Mouse (Mus musculus): ENCODE measurements around the gene Pld3.

Gene Pld3

DNA sequence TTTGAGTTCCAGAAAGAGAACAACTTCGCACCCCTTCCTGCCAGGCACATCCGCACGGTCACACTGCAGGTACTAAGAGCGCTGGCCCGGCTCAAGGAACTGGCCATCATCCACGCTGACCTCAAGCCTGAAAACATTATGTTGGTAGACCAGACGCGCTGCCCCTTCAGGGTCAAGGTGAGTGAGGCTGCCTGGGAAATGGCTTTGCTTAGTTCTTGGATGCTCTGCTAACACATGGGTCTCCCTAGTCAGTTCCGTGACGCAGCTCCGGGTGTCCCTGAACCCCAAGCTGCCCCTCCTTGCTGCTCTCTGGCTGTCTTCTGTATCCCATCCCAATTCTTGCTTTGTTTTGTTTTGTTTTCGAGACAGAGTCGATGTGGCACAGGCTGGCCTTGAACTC is 29.2 kb downstream of the Pld3 start:
- no peak for DNase-seq (ENCODE audit: low spot score)

- no peak for DNase-seq (ENCODE audit: low spot score)
These were observed 30.1 kb downstream of the Pld3 start, which contains the start of gene Hipk4 for GRCm38 (mm10) chr7:27522967-27523366. Gene Hipk4, plus strand, starts transcription at chr7:27523267.

DNA sequence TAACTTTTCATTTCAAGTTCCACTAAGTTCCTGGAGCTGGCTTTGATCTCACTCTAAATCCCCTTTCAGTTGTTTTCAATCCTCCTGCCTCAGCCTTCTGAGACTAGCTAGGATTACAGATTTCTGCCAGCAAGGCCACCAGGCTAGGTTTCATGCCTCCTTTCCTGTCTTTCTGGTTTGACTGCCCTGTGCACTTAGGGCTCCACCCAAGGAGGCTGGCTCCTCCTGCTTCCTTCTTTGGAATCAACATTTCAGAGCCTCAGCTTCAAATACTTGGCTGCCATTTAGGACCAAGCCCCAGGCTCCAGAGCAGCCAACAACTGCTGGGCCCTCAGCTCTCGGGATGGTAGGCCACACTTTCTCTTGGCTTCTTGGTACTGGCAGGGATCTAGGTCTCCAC is 32.4 kb downstream of the Pld3 start:
- DNase-seq (ENCODE audit: low spot score), result no peak

DNA sequence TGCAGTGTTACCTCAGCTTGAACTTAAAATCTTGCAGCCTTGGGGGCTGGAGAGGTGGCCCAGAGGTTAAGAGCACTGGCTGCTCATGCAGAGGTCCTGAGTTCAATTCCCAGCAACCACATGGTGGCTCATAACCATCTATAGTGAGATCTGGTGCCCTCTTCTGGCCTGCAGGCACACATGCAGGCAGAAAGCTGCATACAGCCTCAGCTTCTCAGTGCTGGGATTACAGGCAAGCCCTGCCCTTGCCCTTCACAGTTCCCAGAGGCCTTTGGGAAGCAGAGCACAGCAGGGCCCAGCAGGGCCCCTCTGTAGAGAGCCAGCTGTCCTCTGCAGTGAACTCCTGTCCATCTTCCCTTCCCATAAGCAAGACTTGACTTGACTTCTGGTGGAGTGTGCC is 32.9 kb downstream of the Pld3 start:
- no peak for DNase-seq (ENCODE audit: low spot score)

GRCm38 (mm10) chr7:27518314-27518713 is 34.7 kb downstream of the Pld3 start:
- DNase-seq (ENCODE audit: low spot score), result no peak

- DNase-seq (ENCODE audit: low spot score), result no peak
These were observed 38.1 kb downstream of the Pld3 start for GRCm38 (mm10) chr7:27514961-27515360.

GRCm38 (mm10) chr7:27510809-27511208 is 42.2 kb downstream of the Pld3 start:
- DNase-seq (ENCODE audit: low spot score), result no peak

- DNase-seq (ENCODE audit: low spot score), result peak; percentile 63
These were observed 44.4 kb downstream of the Pld3 start for GRCm38 (mm10) chr7:27508648-27509005.

DNA sequence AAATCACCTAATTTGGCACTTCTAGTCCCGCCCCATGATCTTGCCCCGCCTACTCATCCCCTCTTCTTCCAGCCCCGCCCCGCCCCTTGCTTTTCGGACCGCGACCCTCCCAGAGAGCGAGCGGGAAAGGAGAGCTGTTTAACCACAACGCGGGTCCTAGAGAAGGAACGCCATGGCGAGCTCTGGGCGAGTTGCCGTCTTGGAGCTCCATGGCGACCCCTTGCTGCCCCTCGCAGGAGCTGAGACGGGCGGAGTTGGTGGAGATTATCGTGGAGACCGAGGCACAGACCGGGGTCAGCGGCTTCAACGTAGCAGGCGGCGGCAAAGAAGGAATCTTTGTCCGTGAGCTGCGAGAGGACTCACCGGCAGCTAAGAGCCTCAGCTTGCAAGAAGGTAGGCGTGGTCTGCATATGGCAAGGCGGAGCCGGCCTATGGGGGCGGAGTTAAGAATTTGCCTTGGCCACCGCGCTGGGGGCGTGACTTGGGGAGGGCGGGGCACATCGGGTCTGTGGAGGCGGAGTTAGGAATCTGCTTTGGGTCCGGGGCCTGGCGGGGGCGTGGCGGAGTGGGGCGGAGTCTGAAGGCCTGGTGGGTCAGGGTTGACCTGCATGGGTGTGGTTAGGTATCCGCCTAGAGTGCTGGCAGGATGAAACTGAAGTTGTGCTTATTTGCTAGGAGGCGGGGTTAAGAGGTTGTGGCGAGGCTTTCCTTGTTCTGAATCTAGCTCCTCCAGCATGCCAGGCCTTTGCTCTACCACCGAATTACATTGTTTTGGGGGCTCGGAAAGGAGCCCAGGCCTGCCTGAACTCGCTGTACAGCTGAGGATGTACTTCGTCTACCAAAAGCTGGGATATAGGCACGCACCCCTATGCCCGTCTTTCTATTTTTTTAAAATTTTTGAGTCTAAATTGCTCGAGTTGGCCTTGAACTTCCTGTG is 45.0 kb downstream of the Pld3 start:
- DNase-seq (ENCODE audit: low spot score), result peak; percentile 97

DNA sequence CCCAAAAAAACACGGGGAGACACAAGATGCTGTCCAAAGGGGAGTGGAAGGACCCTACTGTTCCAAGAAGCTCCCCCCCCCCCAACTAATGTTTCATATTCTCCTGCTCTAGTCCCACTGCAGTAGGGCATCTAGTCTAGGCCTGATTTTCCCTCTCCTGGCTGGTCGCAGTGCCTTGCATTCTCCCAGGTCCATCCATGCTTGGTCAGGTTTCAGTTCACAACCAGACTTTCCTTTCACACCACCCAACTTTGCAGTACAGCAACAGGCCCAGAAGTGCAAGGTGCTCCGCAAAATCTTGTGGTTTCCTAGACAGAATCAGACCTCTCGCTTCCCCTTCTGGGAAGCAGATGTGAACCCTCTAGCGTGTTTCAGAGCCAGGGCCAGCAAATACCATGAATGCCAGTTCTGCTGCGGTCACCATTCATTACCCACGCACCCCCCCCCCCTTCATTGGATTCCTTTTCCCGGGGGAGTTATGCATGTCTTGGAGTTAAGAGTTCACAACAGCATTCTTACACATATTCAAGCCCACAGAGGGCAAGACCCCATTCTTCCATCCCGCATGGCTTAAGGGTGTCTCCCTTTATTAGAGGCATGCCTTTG is 46.1 kb downstream of the Pld3 start:
- DNase-seq (ENCODE audit: low spot score), result no peak

DNA sequence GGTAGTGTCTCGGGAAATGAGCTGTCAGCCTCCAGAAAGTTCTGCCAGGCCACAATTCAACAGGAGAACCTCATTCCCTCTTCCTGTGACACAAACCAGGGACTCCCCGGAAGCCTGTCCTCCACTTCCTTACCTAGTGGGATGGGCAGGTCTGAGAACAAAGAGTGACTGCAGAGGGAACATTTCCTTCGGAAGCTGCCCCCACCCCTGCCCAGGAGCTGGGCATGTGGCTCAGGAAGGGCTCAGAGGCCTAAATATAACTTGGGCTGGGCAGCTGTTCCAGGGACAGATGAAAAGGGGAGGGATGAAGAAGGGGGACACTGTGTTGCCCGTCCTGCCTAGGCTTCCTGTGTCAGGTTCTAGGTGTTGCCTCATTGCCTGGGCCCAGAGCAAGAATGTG is 51.4 kb downstream of the Pld3 start:
- DNase-seq (ENCODE audit: low spot score), result no peak

DNA sequence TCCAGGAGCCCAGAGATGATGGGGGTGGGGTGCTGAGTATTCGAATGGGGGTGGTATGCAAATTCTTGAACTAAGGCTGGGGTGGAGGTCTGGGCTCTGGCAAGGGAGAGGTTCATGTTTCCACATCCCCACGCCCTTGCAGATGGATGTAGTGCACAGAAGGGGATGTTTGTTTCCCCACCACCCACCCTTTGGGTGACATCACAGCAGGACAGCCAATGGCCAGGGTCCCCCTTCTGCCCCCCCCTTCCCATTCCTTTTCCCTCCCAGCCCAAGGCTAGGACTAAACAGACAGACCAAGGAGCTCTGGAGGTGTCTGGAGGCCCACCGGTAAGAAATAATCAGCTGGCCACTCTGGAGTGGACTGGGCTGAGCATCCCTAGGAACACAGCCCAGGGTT is 54.0 kb downstream of the Pld3 start, which contains the start of gene Prx:
Prx (plus strand) TSS at position 289 of the 400 bp plus-strand sequence.
- DNase-seq (ENCODE audit: low spot score), result no peak

DNA sequence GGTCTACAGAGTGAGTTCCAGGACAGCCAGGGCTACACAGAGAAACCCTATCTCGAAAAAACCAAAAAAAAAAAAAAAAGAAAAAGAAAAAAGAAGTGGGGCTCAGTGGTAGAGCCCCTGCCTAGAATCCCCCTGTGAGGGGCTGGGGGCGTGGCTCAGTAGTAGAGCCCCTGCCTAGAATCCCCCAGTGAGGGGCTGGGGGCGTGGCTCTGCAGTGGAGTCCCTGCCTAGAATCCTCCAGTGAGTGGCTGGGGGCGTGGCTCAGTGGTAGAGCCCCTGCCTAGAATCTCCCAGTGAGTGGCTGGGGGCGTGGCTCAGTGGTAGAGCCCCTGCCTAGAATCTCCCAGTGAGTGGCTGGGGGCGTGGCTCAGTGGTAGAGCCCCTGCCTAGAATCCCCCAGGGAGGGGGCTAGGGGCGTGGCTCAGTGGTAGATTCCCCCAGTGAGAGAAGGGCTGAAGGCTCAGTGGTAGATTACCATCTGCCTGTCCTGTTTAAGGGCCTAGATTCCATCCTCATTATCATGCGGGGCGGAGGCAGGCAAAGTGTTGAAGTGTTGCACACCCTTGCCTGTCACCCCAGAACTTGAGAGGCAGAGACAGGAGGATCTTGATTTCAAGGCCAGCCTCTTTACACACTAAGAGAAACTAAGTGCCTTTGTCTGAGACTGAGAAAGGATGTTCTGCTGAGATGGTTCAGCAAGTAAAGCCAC is 58.2 kb downstream of the Pld3 start:
- peak; percentile 36 for DNase-seq (ENCODE audit: low spot score)

- DNase-seq (ENCODE audit: low spot score), result no peak
These were observed 59.6 kb downstream of the Pld3 start for GRCm38 (mm10) chr7:27493450-27493849.

GRCm38 (mm10) chr7:27493022-27493421 is 60.0 kb downstream of the Pld3 start:
- no peak for DNase-seq (ENCODE audit: low spot score)

DNA sequence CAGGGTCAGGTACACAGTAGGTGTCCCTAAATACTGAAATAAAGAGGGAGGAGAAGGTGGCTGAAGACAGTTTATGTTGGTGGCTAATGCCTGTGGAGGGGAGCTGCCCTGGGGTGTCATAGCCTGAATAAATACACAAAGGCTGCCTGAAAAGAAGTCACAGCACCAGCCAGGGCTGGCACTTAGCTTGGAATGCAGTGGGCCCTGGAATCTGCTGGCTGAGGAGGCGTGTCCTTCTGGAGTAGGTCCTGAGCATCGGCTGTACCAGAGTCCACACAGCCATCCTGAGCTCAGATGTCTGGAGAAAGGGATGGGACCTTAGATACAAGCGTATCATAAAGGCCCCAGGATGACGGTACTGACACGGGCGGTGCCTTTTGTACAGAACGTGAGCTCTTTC is 61.2 kb downstream of the Pld3 start:
- no peak for DNase-seq (ENCODE audit: low spot score)

DNA sequence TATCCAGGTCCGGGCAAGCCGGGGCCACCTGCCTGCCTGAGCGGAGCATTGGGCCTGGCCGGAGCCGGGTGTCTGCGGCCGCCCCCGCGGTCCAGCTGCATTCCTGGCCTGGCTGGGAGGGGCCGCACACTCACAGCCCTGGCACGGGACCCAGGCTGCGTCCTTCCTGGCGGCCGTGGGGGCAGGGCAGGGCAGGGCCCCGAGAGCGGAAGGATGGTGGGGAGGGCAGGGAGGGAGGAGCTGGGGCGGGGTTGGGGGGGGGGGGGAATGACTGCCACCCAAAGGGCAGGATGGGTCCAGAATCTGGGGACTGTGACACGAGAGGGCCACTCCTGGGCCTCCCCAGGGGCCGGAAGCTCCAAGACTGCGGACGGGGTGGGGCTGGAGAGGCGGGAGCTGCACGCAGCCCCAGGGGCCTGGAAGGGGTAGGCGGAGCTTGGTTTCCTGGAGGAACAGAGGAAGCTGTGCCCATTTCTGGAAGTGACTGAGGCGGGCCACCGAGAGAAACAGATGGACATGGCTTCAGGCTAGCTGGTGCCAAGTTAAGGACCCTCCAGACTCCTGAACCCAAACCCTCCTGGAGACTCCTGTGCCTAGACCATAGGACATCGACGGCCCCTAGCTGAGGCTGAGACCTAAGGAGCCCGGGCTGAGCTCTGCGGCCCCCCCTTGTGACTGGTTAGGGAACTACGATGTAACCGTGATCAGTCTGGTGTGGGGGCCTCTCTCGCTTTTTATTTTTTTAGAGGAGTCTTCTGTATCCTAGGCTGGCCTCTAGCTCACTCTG is 62.3 kb downstream of the Pld3 start:
- peak; percentile 87 for DNase-seq (ENCODE audit: low spot score)

DNA sequence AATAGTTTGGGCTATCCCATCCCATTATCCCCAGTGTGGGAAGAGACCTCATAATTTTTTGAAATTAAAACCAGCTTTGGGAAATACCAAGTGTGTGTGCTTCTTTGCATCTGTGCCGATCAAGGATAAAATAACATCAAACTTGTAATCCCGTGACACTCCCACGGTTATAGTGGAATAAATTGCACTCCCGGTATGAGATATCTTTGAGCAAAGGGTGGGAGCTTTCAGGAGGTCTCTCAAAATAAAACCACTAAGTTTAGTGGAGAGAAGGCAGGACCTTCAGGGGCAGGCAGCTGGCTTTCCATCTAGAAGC is 62.8 kb downstream of the Pld3 start:
- DNase-seq (ENCODE audit: low spot score), result no peak

DNA sequence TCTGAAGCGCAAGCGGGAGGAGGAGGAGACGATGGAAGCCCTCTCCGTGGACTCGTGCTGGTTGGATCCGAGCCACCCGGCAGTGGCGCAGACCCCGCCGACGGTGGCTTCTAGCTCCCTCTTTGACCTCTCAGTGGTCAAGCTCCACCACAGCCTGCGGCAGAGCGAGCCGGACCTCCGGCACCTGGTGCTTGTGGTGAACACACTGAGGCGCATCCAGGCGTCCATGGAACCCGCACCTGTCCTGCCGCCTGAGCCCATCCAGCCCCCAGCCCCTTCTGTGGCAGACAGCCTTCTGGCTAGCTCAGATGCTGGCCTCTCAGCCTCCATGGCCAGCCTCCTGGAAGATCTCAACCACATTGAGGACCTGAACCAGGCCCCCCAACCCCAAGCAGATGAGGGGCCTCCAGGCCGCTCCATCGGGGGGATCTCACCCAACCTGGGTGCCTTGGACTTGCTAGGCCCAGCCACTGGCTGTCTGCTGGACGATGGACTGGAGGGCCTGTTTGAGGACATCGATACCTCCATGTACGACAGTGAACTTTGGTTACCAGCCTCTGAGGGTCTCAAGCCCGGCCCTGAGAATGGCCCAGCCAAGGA is 63.6 kb downstream of the Pld3 start:
- no peak for DNase-seq (ENCODE audit: low spot score)

- peak; percentile 69 for DNase-seq (ENCODE audit: low spot score)
These were observed 65.2 kb downstream of the Pld3 start for GRCm38 (mm10) chr7:27487740-27488268.
